Mouse (Mus musculus) ES-Bruce4 (cell line): Measurements from ENCODE around the gene Gm17359. TPM values are rescaled to one million over a fixed set of nuclear protein-coding genes. Genes with fewer than 3 reads are reported as not detected.

Experiments used
- H3K27ac ChIP-seq: 2 replicates; pipeline ENCODE4 v1.5.1; 2012; ENCODE audit warnings: low read length, inconsistent platforms; ENCODE audit not compliant: insufficient read depth
- H3K27me3 ChIP-seq: 2 replicates; pipeline ENCODE4 v1.6.1; 2012; ENCODE audit warnings: mild to moderate bottlenecking, low read length, inconsistent platforms; ENCODE audit not compliant: control insufficient read depth, poor library complexity, insufficient read depth, severe bottlenecking
- H3K36me3 ChIP-seq: 2 replicates; pipeline ENCODE4 v1.6.1; 2012; ENCODE audit warnings: inconsistent platforms, mild to moderate bottlenecking, low read length, moderate library complexity; ENCODE audit not compliant: control insufficient read depth, poor library complexity, insufficient read depth, severe bottlenecking
- H3K4me1 ChIP-seq: one replicate; pipeline ENCODE4 v1.8.1; 2011; ENCODE audit warnings: low read length; ENCODE audit not compliant: control insufficient read depth, insufficient read depth
- H3K4me3 ChIP-seq: 2 replicates; pipeline ENCODE4 v1.5.1; 2011; ENCODE audit warnings: low read depth, mild to moderate bottlenecking, low read length
- H3K9ac ChIP-seq: 2 replicates; pipeline ENCODE4 v1.6.1; 2012; ENCODE audit warnings: low read depth, mild to moderate bottlenecking, inconsistent platforms; ENCODE audit not compliant: poor library complexity, severe bottlenecking
- H3K9me3 ChIP-seq: replicated peaks from 2 replicates; pipeline ENCODE4 v1.6.1; 2012; ENCODE audit warnings: mild to moderate bottlenecking, low read length, inconsistent platforms; ENCODE audit not compliant: control insufficient read depth, poor library complexity, insufficient read depth, severe bottlenecking
- CTCF ChIP-seq: IDR thresholded peaks from one replicate; pipeline ENCODE4 v1.8.1; 2011; ENCODE audit warnings: low read depth, low read length
- EP300 ChIP-seq: IDR thresholded peaks from 2 replicates; pipeline ENCODE4 v1.6.1; 2011; ENCODE audit warnings: low read depth, low read length; ENCODE audit not compliant: insufficient read depth
- POLR2A ChIP-seq: IDR thresholded peaks from one replicate; pipeline ENCODE4 v1.8.1; 2011; ENCODE audit warnings: low read length; ENCODE audit not compliant: insufficient read depth
- polyA plus RNA-seq: library from polyadenylated mRNA; stranded (reverse); fragments of >200 nt; gene quantifications from 2 replicates; pipeline ENCODE4 v1.2.4, GENCODE M21; 2011; ENCODE audit warnings: low read depth; ENCODE audit not compliant: missing spikeins, insufficient read depth, insufficient read length

The Gm17359 gene
- polyA plus RNA-seq, 1 experiment = not detected

DNA sequence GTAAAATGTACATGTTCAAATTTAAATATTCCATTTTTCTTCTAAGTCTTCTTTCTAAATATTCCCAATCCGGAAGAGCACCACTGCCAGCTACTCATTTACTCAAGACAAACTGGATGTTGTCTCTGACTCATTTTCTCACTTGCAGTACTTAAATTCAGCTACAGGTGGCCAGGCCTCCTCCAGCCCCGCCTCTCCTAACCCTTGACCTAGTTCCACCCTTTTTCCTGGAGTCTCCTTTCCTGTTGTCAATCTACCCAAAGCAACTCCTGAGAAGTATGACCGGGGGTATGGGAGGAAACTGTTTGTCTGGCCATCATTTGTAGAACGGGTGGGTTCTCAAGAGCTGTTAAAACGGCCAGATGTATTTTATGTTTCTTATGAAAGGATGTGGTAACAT, 40.4 kb upstream of the Gm17359 start:
- H3K9me3 ChIP-seq = no peaks in the 10 kb centered on the region
- H3K27ac ChIP-seq = no peak overlapping the region
- H3K4me3 ChIP-seq = no peak overlapping the region
- no peaks in the 10 kb centered on the region for H3K4me1 ChIP-seq
- no peak overlapping the region for H3K9ac ChIP-seq
- no peaks in the 10 kb centered on the region for H3K36me3 ChIP-seq
- TF ChIP-seq POLR2A (no peak), EP300 (no peak), CTCF (no peak)
- no peaks in the 10 kb centered on the region for H3K27me3 ChIP-seq

DNA sequence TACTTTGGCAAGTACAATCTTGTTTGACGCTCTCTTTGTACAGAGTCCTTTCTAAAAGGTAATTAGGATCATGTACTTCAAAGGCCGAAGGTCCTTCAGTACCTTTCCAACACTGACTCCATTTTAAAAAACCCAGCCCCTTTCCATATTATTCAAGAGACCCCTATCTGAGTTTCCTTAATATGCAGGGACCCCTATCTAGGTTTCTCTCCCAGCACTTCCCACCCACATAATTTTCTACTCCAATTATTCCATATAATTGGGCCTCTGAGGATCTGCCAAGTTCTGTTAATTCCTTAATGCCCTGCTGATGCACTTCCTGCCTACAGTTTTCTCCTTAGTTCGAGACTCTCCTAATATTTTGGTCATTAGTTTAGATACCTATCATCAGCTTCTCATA, 39.9 kb upstream of the Gm17359 start:
- Histone ChIP-seq H3K36me3 (no peaks in the 10 kb centered on the region), H3K4me1 (no peaks in the 10 kb centered on the region), H3K9me3 (no peaks in the 10 kb centered on the region), H3K9ac (no peak overlapping the region), H3K27ac (no peak overlapping the region), H3K4me3 (no peak overlapping the region), H3K27me3 (no peaks in the 10 kb centered on the region)
- TF ChIP-seq POLR2A = no peak
- no peak for TF ChIP-seq CTCF
- TF ChIP-seq EP300 = no peak

DNA sequence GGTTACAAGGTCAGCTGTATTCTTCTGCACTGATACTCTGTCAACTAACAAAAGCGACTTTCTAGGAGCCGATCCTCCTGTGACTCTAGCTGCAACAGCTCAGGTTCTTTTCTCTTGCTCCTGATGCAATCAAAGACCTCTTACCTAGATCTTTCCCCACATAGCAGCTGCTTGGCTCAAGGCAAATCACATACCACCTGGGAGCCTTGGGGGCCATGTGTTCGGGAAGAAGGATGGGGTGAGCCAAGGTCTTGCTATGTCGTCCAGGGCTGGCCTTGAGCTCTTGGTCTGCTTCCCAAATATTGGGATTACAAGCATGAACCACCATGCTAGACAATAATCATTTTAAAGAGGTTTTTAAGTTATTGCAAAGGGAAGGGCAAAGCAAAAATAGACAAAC, 39.2 kb upstream of the Gm17359 start:
- H3K27ac ChIP-seq = no peak overlapping the region
- H3K27me3 ChIP-seq = no peaks in the 10 kb centered on the region
- H3K4me1 ChIP-seq = no peaks in the 10 kb centered on the region
- TF ChIP-seq CTCF (no peak), EP300 (no peak)
- no peak overlapping the region for H3K9ac ChIP-seq
- no peaks in the 10 kb centered on the region for H3K36me3 ChIP-seq
- no peak overlapping the region for H3K4me3 ChIP-seq
- H3K9me3 ChIP-seq = no peaks in the 10 kb centered on the region

DNA sequence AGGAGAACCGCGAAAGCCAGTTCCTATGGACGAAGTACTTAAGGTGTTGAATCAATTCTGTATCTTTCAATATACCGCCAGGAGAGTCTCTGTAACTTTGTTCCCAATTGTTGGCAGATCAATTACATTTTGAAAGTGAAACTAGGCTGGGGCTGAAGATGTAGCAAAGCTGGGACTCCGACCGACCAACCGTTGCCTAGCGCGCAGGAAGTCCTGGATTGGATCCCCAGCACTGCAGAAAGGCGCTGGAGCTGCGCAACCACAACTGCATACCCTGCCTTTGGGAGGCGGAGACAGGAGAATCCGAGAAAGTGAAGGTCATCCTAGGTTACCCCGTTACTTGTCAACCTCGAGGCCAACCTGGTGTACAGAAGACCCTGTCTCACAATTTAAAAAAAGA, 37.1 kb upstream of the Gm17359 start:
- TF ChIP-seq POLR2A = no peak
- no peak for TF ChIP-seq EP300
- TF ChIP-seq CTCF = no peak
- Histone ChIP-seq H3K27me3 (no peaks in the 10 kb centered on the region), H3K9me3 (no peaks in the 10 kb centered on the region), H3K36me3 (no peaks in the 10 kb centered on the region), H3K4me1 (no peaks in the 10 kb centered on the region), H3K4me3 (no peak overlapping the region), H3K9ac (no peak overlapping the region), H3K27ac (no peak overlapping the region)

DNA sequence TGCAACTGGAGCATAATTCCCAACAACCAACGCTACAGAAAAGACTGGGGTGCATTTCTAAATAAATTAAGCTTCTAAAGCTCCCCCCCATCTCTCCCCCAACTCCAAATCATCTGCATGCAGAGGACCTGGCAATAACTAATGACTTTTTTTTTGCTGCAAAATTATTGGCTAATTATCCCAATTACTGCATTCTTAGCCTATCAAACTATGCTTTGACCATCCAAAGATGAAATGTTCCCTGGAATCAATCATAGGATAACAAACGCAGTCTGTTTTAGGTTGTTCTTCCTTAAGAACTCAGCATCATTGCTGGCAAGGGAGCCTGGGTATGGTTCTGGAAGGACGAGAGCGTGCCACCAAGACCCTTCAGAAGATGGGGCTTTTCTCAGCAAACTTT, 27.9 kb upstream of the Gm17359 start:
- H3K27me3 ChIP-seq = no peaks in the 10 kb centered on the region; the same call in 1 of the 2 replicates

DNA sequence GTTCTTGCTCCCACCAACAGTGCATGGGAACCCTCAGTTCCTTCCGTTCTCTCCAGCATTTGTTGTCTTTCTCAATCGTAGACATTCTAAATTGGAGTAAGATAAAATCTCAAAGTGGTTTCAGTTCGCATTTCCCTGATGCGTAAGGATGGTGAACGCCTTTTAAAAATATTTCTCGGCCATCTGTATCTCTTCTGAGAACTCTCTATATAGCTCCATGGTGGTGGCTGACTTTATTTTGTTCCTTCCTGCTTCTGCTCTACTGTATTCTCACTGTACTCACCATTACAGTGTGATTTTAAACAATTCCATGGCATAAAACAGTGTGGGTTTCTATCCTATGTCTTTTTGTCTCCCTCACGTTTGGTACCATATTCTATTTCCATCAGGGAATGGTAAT, 26.3 kb upstream of the Gm17359 start:
- Histone ChIP-seq H3K4me3 (no peak overlapping the region), H3K27me3 (no peaks in the 10 kb centered on the region; the same call in 1 of the 2 replicates), H3K36me3 (no peaks in the 10 kb centered on the region), H3K9ac (no peak overlapping the region), H3K9me3 (no peaks in the 10 kb centered on the region), H3K27ac (no peak overlapping the region), H3K4me1 (no peaks in the 10 kb centered on the region)
- no peak for TF ChIP-seq CTCF
- TF ChIP-seq POLR2A = no peak
- no peak for TF ChIP-seq EP300

More for the DNA sequence above, 27.9 kb upstream of the Gm17359 start:
- Histone ChIP-seq H3K36me3 (no peaks in the 10 kb centered on the region), H3K27ac (no peak overlapping the region), H3K9ac (no peak overlapping the region), H3K9me3 (no peaks in the 10 kb centered on the region), H3K4me3 (no peak overlapping the region), H3K4me1 (no peaks in the 10 kb centered on the region)
- TF ChIP-seq EP300 = no peak
- no peak for TF ChIP-seq POLR2A
- no peak for TF ChIP-seq CTCF
